Mouse (Mus musculus) heart, postnatal 25 days (tissue): ENCODE measurements at regions not wholly inside any gene's neighbourhood (a gene's known extent, or its start where the extent isn't known, plus 50 kb on each side); places are given as distances from the start of the nearest gene placed in this dataset.

Source experiments
- DNase-seq: peaks from one replicate; pipeline ENCODE4 v3.0.0; 2022; ENCODE audit warnings: low spot score
- intact Hi-C: fragments of 180-260 bp; cut with DNase I; formaldehyde crosslinking; loops from one replicate; pipeline ENCODE4 v1.15.1; 2025

DNA sequence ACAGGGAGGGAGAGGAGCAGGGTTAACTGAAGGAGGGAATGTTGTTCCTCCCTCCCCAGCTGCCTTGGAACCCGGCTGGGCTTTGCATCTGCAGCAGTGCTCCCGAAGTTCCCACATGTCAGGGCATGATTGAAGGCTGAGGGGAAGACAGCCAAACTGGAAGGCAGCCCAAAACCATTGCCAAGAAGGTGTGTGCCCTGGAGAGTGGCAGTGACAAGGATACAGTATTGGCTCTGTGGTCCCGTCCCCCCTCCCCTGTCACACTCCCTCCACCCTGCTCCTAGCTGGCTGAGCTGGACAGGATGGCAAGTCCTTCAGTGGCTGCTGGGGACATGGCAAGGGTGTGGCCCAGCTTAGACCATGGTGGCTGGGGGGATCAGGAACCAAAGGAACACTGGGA is 79.1 kb downstream of the Cyp26b1 start:
- DNase-seq = no peak
- intact Hi-C loops = no loop called here

DNA sequence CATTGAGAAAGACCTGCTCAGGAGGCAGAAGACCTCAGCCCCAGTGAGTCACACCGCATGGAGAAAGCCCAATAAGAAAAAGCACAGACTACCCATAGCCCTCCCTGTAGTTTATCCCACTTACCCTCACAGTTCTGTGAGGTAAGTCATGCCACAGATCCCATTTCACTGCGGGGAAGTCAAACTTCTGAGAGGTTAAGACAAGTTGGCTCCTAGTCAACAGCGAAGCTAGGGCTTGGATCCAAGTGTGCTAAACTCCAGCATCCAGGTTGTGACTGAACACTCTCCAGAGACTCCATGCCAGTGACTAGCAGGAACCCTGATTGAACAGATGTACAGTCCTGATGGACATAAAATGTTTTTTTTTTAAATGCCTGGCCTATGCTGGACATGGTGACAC is 85.1 kb downstream of the Cyp26b1 start:
- intact Hi-C loops = loop anchor here (5.0 kb wide), 1 partner anchor 64 kb away; no protein-coding TSS in a partner anchor

DNA sequence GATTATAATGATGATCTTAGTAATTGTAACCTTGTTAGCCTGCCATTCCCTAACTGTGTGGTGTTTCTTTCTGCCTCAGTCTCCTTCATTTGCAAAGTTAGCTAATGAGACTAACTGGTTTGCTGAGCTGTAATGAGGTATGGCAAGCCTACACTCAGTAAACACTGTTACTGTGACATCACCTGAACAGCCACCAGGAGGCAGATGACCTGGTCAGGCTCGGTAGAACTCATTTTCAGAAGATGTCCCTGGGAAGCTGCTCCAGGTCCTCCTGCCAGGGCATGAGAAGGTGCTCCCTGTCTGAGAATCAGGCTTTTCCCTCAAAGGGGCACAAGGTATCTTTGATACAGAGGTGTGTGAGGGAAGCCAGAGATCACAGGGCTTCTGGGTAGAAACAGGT is 87.0 kb downstream of the Cyp26b1 start:
- no peak for DNase-seq
- intact Hi-C loops = loop anchor here (5.0 kb wide), 1 partner anchor 66 kb away; no protein-coding TSS in a partner anchor

More for the DNA sequence above, 85.1 kb downstream of the Cyp26b1 start:
- DNase-seq = no peak

DNA sequence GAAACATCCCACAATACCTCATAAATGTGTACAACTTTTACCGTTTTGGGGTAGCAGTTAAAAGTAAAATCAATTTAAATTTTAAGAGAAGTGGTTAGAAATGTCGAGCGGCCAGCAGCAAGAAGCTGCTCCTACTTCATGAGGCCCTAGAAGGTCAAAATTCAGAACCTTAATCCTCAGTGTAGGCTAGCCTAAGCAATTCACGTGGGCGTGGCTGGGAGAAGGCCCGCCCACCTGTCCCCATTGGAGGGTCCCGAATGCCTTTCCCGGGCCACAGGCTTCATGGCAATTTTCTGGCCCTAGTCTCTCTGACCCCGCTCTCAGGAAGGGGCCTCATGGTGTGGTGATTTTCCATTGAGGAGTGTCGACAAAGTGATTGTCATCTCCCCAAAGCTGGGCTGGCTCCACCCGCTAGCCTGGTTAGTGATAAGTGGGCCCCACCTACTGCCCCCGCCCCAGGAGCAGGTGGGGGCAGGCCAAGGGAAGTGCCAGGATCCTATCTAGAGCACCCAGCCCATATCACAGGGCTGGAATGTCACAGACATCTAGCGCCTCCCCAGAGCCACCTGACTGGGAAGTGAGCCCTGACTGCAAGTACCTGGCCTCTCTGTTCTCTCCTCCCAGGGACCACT is 93.3 kb downstream of the Cyp26b1 start:
- intact Hi-C loops = no loop called here
- DNase-seq = no peak

DNA sequence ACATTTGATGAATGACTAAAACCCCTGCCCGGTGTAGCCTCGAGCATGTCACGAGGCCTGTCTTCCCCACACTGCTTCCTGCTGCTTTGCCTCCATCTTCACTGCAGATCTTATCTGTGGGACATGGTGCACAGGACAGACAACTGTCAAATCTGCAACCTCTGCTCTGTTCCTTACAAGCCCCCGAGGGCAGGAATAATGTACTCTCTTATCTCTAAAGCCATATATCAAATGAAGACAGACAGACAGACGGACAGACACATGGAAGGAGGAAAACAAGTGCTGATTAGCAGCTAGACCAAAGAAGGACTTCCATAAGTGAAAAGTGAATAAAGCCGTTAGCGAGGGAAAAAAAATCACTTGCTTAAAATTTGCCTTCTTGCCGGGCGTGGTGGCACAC is 95.6 kb downstream of the Cyp26b1 start:
- intact Hi-C loops = no loop called here
- DNase-seq = no peak

DNA sequence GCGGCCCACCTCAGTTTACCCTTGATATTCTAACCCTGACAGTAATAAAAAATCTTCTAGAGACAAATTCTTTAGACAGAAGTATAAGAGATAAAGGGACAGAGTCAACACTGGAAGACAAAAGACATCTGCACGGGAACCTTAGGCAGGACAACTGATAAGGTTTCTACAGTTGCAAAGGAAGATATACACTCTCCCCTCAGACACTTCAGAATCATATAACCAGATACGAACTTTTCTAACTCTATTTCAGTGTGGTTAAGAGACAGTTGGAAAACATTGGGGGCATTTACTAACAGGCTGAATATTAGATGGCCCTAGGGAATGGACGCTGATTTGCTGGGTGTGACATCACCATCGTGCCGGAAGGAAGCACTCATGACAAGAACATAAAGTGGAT is 100.0 kb downstream of the Cyp26b1 start:
- intact Hi-C loops = no loop called here
- DNase-seq = no peak

DNA sequence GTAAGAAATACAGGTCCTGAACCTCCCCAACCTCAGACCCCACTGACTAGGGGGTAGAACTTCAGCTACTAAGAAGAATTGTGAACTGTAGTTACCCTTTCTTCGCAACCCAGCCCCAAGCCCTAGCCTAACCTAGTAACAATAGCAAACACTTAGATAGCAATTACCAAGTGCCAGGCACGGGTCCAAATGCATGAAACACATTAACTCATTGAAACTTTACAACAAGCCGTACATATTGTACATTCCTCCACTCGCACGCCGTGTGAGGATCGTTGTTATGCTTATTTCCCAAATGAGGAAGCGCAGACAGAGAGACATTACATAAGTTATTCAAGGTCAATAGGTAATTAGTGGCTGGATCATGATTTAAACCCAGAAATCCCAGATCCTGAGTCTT is 100.5 kb downstream of the Cyp26b1 start:
- intact Hi-C loops = no loop called here
- no peak for DNase-seq

DNA sequence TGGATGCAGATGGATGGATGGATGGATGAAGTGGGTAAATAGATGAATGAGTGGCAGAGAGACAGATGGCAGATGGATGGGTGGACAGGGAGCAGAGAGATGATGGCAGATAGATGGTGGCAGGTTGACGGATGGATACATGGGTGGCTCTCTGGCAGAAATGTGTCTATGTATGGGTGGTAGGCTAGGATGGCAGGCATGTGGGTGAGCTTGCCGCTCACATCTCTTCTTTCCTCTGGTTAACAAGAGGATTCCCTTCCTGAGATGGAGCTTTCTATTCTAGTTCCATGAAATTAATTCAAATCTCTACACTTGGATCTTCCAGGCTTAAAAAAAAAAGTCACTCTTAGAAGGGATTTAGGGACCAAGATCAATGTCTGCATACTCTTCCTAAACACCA is 101.1 kb downstream of the Cyp26b1 start:
- no peak for DNase-seq
- intact Hi-C loops = no loop called here

DNA sequence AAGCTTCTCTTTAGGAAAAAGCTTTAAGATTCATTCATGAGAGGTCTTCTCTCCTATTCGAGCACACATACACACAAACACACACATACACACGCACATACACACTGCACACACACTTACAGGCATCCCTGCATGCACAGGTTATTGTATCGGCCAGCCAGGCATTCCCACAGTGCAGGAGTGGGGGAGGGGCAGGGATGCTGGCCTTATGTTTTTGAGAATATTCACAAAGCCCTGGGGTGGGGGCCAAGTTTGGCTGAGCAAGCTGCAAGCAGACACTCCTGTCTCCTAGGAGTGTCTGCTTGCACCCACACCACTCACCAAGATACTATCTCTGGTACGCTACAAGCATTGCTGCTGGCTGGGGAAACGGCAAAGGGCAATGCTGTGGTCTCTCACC is 102.6 kb downstream of the Cyp26b1 start:
- no peak for DNase-seq
- intact Hi-C loops = no loop called here

DNA sequence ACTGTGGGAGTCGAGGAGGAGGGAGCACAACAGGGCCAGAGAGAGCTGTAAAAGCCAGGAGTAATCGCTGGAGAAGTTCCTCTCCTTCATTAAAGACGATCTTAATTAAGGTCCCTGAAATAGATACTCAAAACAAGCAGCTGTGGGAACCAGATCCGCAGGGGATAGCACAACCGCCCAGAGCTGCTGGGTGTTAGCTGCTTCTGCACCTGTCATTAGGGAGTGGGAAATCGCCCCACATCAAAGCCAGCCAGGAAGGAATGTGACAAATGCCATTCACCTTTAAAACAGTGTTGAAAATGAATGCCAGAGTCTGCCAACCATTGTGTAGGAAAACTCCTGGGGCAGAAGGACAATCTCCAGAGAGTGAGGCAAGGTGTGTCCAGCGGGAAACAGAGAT is 112.5 kb downstream of the Cyp26b1 start:
- DNase-seq = no peak
- intact Hi-C loops = no loop called here

DNA sequence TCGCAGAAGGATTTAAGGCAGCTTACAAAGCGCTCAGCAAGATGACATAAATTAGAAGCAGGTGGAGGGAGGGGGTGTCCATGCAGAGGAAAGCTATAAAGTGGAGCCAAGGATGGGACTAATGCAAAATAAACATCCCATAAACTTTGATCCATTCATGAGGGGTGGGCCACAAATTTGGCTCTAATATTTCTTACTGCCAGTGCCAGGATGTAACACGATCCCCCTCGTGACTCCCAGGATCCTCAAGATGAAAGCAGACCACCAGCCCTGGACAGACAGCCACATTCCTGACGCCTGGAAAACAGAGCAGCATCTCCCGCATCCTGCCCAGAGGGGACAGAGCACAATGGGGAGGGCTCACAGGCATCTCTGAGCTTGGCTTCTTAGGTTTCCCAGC is 116.6 kb downstream of the Cyp26b1 start:
- DNase-seq = no peak
- intact Hi-C loops = no loop called here

DNA sequence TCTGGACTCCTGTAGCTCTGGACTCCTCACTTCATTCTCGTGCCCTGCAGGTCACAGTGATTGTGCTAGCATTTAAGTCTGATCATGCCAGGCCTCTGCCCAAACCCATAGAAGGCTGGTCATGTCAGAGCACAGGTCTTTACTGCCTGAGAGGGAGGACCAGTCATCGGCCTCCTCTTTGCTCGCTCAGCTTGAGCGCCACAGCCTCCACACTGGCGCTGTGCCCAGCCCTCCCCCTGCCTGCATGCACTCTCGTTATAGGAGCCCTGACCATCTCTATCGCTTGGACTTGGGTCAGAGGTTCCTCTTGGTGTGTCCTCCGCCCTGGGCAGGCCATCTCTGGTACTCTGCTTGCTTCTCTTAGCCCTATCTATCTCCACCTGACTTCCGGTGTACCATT is 117.2 kb downstream of the Cyp26b1 start:
- no peak for DNase-seq
- intact Hi-C loops = no loop called here

DNA sequence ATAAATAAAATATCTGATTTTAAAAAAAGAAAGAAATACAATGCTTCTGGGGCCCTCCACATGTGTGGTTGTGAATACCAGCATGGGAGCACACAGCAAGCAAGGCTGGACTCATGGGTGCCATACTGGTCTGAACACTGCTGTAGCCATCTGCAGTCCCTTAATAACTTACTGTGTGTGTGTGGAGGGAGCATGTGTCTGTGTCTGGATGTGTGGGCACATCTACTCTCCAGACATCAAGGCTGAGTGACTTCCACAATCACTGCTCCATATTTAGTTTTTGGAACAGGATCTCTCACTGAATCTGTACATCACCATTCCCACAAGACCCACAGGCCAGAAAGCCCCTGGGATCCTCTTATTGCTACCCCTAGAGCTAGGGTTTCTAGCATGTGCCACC is 118.9 kb downstream of the Cyp26b1 start:
- no peak for DNase-seq
- intact Hi-C loops = loop anchor here (5.0 kb wide), 1 partner anchor 383 kb away; no protein-coding TSS in a partner anchor

DNA sequence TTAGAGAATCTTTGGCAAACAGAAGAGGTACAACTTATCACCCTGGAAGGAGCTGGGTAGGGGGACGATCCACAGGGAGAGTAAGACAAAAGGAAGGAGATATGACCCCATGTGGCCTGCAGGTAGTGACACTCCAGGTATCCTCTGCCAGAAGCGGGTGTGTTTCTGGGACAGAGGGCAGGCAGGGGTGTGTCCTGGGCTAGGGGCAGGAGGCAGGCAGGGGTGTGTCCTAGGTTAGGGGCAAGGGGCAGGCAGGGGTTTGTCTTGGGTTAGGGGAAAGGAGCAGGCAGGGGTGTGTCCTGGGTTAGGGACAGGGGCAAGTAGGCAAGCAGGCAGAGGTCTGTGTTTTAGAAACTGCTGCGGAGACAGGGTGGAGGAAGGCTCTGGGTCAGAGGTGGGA is 120.5 kb downstream of the Cyp26b1 start:
- intact Hi-C loops = loop anchor here (5.0 kb wide), 1 partner anchor 381 kb away; no protein-coding TSS in a partner anchor
- DNase-seq = no peak

DNA sequence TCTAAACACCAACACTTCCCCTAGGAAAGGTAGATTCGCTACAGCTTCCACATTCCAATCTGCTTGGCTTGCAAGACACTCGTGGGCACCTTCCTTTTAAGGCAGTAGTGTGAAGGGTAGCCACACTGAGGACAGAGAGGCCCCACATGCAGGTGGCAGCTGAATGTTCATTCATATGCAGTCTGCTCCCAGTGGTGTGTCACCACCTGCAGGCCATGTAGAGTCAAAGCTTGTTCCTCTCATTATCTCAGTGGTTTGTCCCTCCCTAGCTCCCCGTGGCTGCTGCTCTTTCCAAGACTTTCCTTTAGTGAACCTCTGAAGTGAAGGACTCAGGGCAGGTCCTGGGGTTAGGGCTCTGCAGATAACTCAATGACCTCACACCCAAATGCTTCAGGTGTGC is 121.4 kb downstream of the Cyp26b1 start:
- intact Hi-C loops = loop anchor here (5.0 kb wide), 1 partner anchor 380 kb away; no protein-coding TSS in a partner anchor
- DNase-seq = no peak

DNA sequence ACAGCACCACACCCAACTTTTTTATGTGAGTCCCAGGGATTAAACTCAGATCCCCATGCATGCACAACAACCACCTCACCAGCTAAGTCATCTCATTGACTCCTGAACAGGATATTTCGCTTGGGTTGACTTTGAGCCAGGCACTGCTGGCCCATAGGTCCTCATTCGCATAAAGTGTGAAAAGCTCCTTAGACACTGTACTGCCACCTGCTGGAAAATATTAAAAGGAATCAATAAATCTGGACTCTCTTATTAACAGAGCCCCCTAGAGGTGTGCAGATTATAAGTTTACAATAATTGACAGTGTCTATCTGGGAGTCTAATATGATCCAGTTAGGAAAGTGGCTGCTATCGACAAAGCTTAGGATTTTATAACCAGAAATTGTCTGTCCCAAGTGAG is 126.4 kb downstream of the Cyp26b1 start:
- intact Hi-C loops = no loop called here

DNA sequence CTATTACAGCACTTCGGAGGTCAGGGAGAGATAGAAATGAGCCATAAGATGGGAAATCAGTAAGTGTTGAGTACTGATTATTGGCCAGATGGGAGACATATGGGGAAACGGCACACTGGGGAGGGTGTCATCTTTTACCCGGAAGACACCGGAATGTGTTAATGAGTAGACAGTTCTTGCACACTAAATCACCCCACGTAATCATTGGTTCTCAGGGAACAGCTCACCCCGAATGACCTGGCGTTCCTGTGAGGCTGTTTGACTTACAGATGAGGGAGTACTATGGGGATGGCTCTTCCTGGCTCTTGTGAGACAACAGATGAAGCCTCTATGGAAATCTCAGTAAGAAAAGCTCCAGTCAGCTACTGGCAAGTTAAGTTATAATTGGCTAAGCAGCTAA is 127.5 kb downstream of the Cyp26b1 start:
- intact Hi-C loops = no loop called here
- no peak for DNase-seq

More for the DNA sequence above, 126.4 kb downstream of the Cyp26b1 start:
- no peak for DNase-seq

DNA sequence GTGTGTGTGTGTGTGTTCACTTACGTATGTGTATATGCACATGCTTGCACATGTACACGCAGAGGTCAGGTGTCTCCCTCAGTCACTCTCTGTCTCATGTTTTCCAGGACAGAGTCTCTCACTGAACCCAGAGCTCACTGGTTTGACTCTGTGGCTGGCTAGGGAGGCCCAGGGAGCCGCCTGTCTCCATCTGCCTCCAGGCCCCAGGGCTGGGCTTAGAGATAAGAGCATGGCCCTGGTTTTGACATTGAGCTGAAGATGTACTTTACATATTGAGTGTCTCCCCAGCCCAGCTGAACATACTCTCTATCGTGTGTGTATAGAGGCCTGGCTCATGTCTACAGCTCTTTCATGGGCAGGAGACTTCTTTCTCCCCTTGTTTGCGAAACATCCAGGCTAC is 128.1 kb downstream of the Cyp26b1 start:
- intact Hi-C loops = no loop called here
- no peak for DNase-seq

DNA sequence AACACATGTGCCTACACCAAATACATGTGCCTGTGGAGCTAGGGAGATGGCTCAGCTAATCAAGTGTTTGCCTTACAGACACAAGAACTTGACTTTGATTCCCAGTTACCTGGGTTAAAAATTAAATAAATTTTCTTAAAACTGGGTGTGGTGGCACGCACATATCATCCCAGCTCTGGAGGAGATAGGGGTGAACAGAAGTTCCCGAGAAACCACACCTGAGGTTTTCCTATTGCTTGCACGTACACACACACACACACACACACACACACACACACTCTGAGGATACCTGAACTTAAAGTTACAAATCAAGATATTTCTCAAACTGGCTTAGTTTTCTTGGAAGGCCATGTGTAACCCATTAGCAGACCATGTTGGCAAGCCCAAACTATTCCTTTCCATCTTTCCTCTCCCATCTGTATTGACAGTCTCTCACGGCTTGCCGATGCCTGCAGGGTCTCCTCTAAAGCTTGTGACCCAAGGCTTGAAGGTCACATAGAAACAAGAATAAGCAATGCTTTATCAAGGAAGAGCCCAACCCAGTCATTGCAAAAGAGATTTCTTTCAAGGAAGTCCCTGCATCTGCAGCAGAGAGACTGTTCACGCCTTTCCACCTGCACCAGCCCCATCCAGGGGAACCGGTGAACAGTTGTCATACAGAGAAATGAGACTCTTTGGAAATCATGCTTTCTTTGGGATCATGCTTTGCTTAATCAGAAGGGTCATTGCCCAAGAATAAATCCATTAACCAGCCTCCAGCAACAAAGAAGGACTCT is 129.9 kb downstream of the Cyp26b1 start:
- intact Hi-C loops = no loop called here
- DNase-seq = no peak

DNA sequence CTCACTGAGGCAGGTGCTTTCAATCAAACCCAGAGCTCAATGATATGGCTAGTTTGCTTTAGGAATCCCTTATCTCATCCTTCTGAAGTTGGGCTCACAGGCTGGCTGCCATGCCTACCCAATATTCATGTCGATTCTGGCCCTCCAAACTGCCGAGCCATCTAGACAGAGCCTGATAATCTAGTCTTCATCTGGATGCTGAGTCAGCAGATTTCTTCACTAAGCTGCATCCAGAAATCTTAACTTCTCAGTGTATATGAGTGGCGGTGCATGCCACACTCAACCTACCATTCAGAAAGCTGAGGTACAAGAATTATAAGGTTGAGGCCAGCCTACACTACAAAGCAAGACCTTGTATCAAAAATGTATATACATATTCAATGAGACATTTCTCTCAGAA is 136.9 kb downstream of the Cyp26b1 start:
- intact Hi-C loops = no loop called here
- DNase-seq = no peak

DNA sequence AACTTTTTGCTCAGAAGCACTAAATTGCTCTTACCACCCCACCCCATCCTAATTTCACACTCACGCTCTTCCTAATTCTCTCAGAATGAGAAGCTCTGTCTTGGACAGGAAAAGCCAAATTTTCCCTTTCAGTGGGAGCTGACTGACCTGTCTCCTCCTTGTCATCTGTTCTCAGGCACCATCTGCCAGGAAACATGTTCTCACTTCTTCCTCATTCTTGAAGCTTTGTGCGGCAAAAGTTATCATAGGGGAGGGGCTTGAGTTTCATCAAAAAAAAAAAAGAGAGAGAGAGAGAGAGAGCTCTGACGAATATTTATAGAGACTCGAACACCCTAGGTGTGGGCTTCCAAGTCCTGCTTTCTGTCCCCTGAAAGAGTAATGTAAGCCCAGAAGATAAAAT is 148.6 kb downstream of the Cyp26b1 start:
- DNase-seq = no peak
- intact Hi-C loops = no loop called here

DNA sequence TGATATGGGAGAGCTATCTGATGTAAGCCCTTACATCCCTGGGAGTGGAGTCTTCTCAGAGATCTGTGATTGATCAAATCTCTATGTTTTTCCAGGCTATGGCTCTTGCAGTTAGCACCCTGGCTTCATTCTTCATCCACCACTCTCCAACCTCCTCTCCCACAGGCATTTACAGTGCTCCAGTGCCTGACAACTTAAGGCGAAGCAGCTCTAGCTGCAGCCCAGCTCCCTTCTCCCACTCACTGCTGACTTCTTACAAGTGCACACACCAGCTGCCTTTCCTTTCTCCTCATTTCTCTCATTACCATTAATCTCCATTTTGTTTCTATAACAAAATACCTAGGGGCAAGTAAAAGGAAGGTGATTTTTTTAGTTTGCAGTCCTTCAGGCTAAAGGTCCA is 151.0 kb downstream of the Cyp26b1 start:
- DNase-seq = no peak
- intact Hi-C loops = no loop called here
